Mouse (Mus musculus): ENCODE measurements around the gene Pou2f3.

DNA sequence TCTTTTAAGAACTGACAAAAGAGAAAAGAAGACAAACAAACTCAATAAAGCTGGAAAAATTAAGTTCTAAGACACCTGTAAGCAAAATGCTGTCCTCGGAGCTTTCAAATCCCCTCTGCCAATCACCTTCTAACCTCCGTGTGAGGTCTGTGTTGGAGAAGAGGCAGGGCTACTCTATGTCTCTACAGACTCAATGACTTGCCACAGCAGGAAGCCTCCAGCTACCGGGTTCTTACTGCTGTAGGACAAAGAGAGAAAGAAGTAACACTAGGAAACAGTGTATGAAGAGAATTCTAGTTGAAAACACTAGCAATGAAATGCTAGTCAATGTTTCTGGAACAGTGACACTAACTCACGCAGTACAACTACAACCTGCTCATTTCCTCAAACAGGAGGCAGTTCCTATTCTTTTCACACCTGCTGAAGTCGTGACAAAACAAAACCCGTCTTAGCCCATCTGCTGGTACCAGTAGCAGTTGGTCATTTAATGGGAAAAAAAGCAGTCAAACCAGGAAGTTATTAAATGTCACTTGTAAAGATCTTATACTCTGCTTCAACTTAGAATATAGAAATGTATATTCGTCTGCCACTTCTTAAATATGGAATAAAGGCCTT is 126.6 kb downstream of the Pou2f3 start:
- TF ChIP-seq GATA1 (IDR thresholded peaks at IDR 0.05; ENCODE audit: borderline replicate concordance, low read length) (no peak), FLI1 (IDR thresholded peaks at IDR 0.05; ENCODE audit: low read length) (no peak)

Measured in megakaryocyte, embryonic 14.5 days (primary cell).